Mouse (Mus musculus) liver, embryonic 12.5 days (tissue): ENCODE measurements at regions not wholly inside any gene's neighbourhood (a gene's known extent, or its start where the extent isn't known, plus 50 kb on each side); places are given as distances from the start of the nearest gene placed in this dataset.

Source experiments
- ATAC-seq: fragments of 200-750 bp; cut with Nextera tagmentation; 2 replicates; pipeline ENCODE4 v1.8.0; 2017; ENCODE audit warnings: moderate number of reproducible peaks, mild to moderate bottlenecking, moderate library complexity
- H3K27ac ChIP-seq: fragments of 300-500 bp; sonication (generic); 2 replicates; pipeline ENCODE4 v1.5.1; 2016; ENCODE audit warnings: mild to moderate bottlenecking
- H3K27me3 ChIP-seq: fragments of 300-500 bp; sonication (generic); replicated peaks from 2 replicates; pipeline ENCODE4 v1.6.1; 2016; ENCODE audit warnings: mild to moderate bottlenecking, moderate library complexity
- H3K36me3 ChIP-seq: fragments of 300-500 bp; sonication (generic); 2 replicates; pipeline ENCODE4 v1.6.1; 2016; ENCODE audit warnings: mild to moderate bottlenecking, moderate library complexity
- H3K4me1 ChIP-seq: fragments of 300-500 bp; sonication (generic); 2 replicates; pipeline ENCODE4 v1.6.1; 2016
- H3K4me2 ChIP-seq: fragments of 300-500 bp; sonication (generic); 2 replicates; pipeline ENCODE4 v1.6.1; 2016; ENCODE audit warnings: mild to moderate bottlenecking, moderate library complexity
- H3K4me3 ChIP-seq: fragments of 300-500 bp; sonication (generic); 2 replicates; pipeline ENCODE4 v1.5.1; 2016; ENCODE audit warnings: mild to moderate bottlenecking, moderate library complexity
- H3K9ac ChIP-seq: fragments of 300-500 bp; sonication (generic); 2 replicates; pipeline ENCODE4 v1.6.1; 2016; ENCODE audit warnings: mild to moderate bottlenecking, moderate library complexity
- H3K9me3 ChIP-seq: fragments of 300-500 bp; sonication (generic); replicated peaks from 2 replicates; pipeline ENCODE4 v1.6.1; 2016; ENCODE audit warnings: mild to moderate bottlenecking, moderate library complexity
- WGBS: fragments of 180-500 bp; shearing (Covaris S2); methylation state at CpG from one replicate; pipeline ENCODE4 v1.1.7; 2016; ENCODE audit not compliant: insufficient replicate concordance; 5-methylcytosine and 5-hydroxymethylcytosine counted together

DNA sequence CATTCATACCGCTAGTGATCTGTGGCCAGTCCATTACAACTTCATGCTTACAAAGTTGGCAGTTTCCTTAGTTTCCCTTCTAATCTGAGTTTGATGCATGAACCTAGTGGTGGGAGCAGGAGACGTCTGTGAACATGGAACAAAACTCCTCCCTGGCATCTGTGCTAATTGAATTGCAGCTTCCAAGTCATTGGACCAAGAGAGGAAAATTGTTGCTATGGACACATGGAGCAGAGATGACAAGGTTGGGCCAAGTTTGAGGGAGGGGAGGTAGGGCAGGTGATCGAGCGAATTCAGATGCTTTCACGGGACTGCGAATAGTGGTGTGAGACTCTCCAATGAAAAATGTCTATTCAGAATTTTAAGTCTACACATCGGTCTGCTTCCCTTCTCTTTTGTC lies 627.5 kb downstream of the Nr2f2 start:
- Histone ChIP-seq H3K9ac (no peak overlapping the region), H3K27me3 (no peaks in the 10 kb centered on the region), H3K27ac (no peak overlapping the region), H3K4me3 (no peak overlapping the region), H3K4me1 (no peaks in the 10 kb centered on the region), H3K36me3 (no peaks in the 10 kb centered on the region), H3K9me3 (no peaks in the 10 kb centered on the region), H3K4me2 (no peak overlapping the region)
- no peak for ATAC-seq
- 79% methylated on average over 7 of the region's 7 CpGs for WGBS

- no peaks in the 10 kb centered on the region for H3K36me3 ChIP-seq
- H3K4me2 ChIP-seq = no peak overlapping the region
- 77% methylated on average over 5 of the region's 5 CpGs for WGBS
- H3K4me1 ChIP-seq = no peaks in the 10 kb centered on the region
- no peak for ATAC-seq
- no peak overlapping the region for H3K9ac ChIP-seq
- no peak overlapping the region for H3K27ac ChIP-seq
- H3K4me3 ChIP-seq = no peak overlapping the region
- H3K27me3 ChIP-seq = no peaks in the 10 kb centered on the region
- no peaks in the 10 kb centered on the region for H3K9me3 ChIP-seq
Measured at GRCm38 (mm10) chr7:69715081-69715480, 651.5 kb downstream of the Nr2f2 start.

GRCm38 (mm10) chr7:69670211-69670610 lies 696.3 kb downstream of the Nr2f2 start:
- no peaks in the 10 kb centered on the region for H3K4me1 ChIP-seq
- H3K27me3 ChIP-seq = no peaks in the 10 kb centered on the region
- no peak for ATAC-seq
- no peaks in the 10 kb centered on the region for H3K9me3 ChIP-seq
- H3K27ac ChIP-seq = no peak overlapping the region
- H3K4me2 ChIP-seq = no peak overlapping the region
- H3K4me3 ChIP-seq = no peak overlapping the region
- H3K9ac ChIP-seq = no peak overlapping the region
- H3K36me3 ChIP-seq = no peaks in the 10 kb centered on the region
- WGBS = 36% methylated on average over 1 of the region's 1 CpGs

DNA sequence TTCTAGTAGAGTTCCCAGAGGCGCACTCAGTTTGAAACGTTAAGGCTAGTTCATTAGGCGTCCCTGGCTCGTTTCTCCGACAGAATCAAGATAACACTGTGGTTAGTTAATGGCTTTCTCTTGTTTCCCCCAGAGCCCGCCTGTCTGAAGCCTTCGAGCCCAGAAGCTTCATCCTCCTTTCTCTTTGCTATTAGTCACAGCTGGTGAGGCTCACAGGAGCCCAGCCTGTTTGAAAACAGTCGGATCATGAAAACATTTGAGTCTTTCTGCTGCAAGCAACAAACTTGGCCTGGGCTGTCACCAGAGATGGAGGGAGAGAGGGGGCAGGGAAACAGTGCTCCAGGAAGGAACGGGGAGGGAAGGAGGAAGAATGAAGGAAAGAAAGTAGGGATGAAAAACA lies 711.0 kb downstream of the Nr2f2 start:
- Histone ChIP-seq H3K4me2 (no peak overlapping the region), H3K9me3 (no peaks in the 10 kb centered on the region)

DNA sequence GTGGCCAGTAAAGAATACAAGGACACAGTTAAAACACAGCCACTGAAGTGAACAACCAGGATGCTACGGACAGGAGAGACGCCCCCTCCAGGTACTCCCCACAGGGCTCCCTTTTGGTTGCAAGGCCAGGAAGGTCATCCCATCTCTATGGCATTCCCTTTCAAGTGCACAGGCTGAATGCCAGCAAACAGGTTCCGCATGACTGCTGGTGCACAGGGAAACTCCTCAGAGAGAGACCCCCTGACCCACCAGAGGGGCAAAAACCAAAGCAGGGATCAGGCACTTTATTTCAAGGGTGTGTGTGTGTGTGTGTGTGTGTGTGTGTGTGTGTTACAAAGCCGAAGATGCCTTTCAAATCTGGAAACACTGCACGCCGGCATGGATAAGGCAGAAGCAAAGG lies 721.1 kb downstream of the Nr2f2 start:
- 64% methylated on average over 6 of the region's 6 CpGs for WGBS
- ATAC-seq = no peak

More for the DNA sequence above, 711.0 kb downstream of the Nr2f2 start:
- no peak for ATAC-seq
- Histone ChIP-seq H3K27ac (no peak overlapping the region), H3K4me3 (no peak overlapping the region), H3K36me3 (no peaks in the 10 kb centered on the region), H3K9ac (no peak overlapping the region), H3K4me1 (no peaks in the 10 kb centered on the region), H3K27me3 (no peaks in the 10 kb centered on the region)
- WGBS = 13% methylated on average over 9 of the region's 9 CpGs

GRCm38 (mm10) chr7:69641652-69642051 lies 724.9 kb downstream of the Nr2f2 start:
- Histone ChIP-seq H3K27ac (no peak overlapping the region), H3K4me3 (no peak overlapping the region), H3K9ac (no peak overlapping the region), H3K4me2 (no peak overlapping the region), H3K36me3 (no peaks in the 10 kb centered on the region), H3K9me3 (no peaks in the 10 kb centered on the region), H3K27me3 (no peaks in the 10 kb centered on the region), H3K4me1 (no peaks in the 10 kb centered on the region)
- 58% methylated on average over 9 of the region's 9 CpGs for WGBS
- no peak for ATAC-seq

More for the DNA sequence above, 721.1 kb downstream of the Nr2f2 start:
- Histone ChIP-seq H3K4me1 (no peaks in the 10 kb centered on the region), H3K4me3 (no peak overlapping the region), H3K9me3 (no peaks in the 10 kb centered on the region), H3K9ac (no peak overlapping the region), H3K4me2 (no peak overlapping the region), H3K36me3 (no peaks in the 10 kb centered on the region), H3K27me3 (no peaks in the 10 kb centered on the region), H3K27ac (no peak overlapping the region)

DNA sequence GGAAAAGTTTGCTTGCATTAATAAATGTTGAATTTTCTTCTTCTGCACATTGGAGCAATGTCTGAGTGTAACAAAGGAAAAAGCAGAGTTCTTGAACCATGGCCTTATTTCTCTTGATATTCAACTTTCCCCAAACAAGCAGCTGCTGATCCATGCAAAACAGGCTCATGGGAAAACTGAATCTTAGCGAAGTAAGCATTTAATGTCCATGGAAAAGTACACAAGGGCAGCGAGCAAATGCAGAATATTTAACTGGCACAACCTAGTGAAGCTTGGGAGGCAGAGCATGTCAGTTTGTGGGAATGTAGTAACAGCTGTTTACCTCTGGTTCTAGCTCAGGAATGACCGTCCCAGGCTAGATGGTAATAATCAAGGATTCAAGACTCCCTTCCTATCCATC lies 766.7 kb downstream of the Nr2f2 start:
- WGBS = 52% methylated on average over 3 of the region's 3 CpGs
- no peak overlapping the region for H3K27ac ChIP-seq
- no peak for ATAC-seq
- no peak overlapping the region for H3K4me2 ChIP-seq
- no peaks in the 10 kb centered on the region for H3K4me1 ChIP-seq
- H3K9ac ChIP-seq = no peak overlapping the region
- H3K27me3 ChIP-seq = no peaks in the 10 kb centered on the region
- no peaks in the 10 kb centered on the region for H3K9me3 ChIP-seq
- H3K36me3 ChIP-seq = no peaks in the 10 kb centered on the region
- H3K4me3 ChIP-seq = no peak overlapping the region

- no peaks in the 10 kb centered on the region for H3K36me3 ChIP-seq
- 34% methylated on average over 6 of the region's 6 CpGs for WGBS
- H3K27me3 ChIP-seq = no peaks in the 10 kb centered on the region
- H3K4me2 ChIP-seq = no peak overlapping the region
- no peak overlapping the region for H3K4me3 ChIP-seq
- H3K27ac ChIP-seq = no peak overlapping the region
- no peak overlapping the region for H3K9ac ChIP-seq
- H3K9me3 ChIP-seq = no peaks in the 10 kb centered on the region
- no peak for ATAC-seq
- no peaks in the 10 kb centered on the region for H3K4me1 ChIP-seq
Measured at GRCm38 (mm10) chr7:69585716-69586115, 780.8 kb downstream of the Nr2f2 start.

GRCm38 (mm10) chr7:69585131-69585530 lies 781.4 kb downstream of the Nr2f2 start:
- Histone ChIP-seq H3K27ac (no peak overlapping the region), H3K9ac (no peak overlapping the region), H3K4me1 (no peaks in the 10 kb centered on the region), H3K27me3 (no peaks in the 10 kb centered on the region), H3K4me3 (no peak overlapping the region), H3K4me2 (no peak overlapping the region), H3K36me3 (no peaks in the 10 kb centered on the region), H3K9me3 (no peaks in the 10 kb centered on the region)
- ATAC-seq = no peak
- 67% methylated on average over 4 of the region's 4 CpGs for WGBS

DNA sequence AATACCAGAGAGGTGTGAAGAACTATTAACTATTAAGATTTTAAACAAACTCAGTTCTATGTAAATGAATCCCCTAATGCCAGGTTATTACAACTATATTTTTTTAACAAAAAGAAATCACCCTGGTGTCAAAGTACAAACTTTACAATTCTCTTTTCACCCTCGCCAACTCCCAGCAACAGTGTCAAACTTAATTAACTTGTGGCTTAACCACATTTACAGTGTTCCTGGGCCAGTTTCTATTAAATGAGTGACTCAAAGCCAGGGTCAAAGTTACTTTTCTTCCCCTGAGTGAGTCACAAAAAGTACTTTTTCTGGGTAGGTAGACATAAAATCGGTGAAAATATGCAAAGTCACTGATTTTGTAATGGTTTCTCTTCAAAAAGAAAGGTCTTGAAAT lies 782.0 kb downstream of the Nr2f2 start:
- Histone ChIP-seq H3K4me3 (no peak overlapping the region), H3K36me3 (no peaks in the 10 kb centered on the region), H3K27me3 (no peaks in the 10 kb centered on the region), H3K9ac (no peak overlapping the region), H3K9me3 (no peaks in the 10 kb centered on the region), H3K4me2 (no peak overlapping the region), H3K27ac (no peak overlapping the region), H3K4me1 (no peaks in the 10 kb centered on the region)
- ATAC-seq = no peak
- WGBS = 76% methylated on average over 2 of the region's 2 CpGs

- Histone ChIP-seq H3K4me2 (no peak overlapping the region), H3K36me3 (no peaks in the 10 kb centered on the region), H3K27me3 (no peaks in the 10 kb centered on the region), H3K9ac (no peak overlapping the region), H3K4me1 (no peaks in the 10 kb centered on the region), H3K27ac (no peak overlapping the region), H3K9me3 (no peaks in the 10 kb centered on the region), H3K4me3 (no peak overlapping the region)
- 25% methylated on average over 1 of the region's 1 CpGs for WGBS
- no peak for ATAC-seq
Measured at GRCm38 (mm10) chr7:69583901-69584300, 782.6 kb downstream of the Nr2f2 start.

- Histone ChIP-seq H3K27ac (no peak overlapping the region), H3K36me3 (no peaks in the 10 kb centered on the region), H3K4me2 (no peak overlapping the region), H3K9ac (no peak overlapping the region), H3K9me3 (no peaks in the 10 kb centered on the region), H3K27me3 (no peaks in the 10 kb centered on the region), H3K4me3 (no peak overlapping the region), H3K4me1 (no peaks in the 10 kb centered on the region)
- no peak for ATAC-seq
- 84% methylated on average over 6 of the region's 6 CpGs for WGBS
Measured at GRCm38 (mm10) chr7:69581668-69582067, 784.9 kb downstream of the Nr2f2 start.

GRCm38 (mm10) chr7:69578958-69579810 lies 787.4 kb downstream of the Nr2f2 start:
- no peak overlapping the region for H3K4me3 ChIP-seq
- H3K4me2 ChIP-seq = no peak overlapping the region
- no peaks in the 10 kb centered on the region for H3K27me3 ChIP-seq
- no peak overlapping the region for H3K27ac ChIP-seq
- H3K9me3 ChIP-seq = no peaks in the 10 kb centered on the region
- ATAC-seq = no peak
- H3K9ac ChIP-seq = no peak overlapping the region
- WGBS = 57% methylated on average over 18 of the region's 18 CpGs
- no peaks in the 10 kb centered on the region for H3K4me1 ChIP-seq
- no peaks in the 10 kb centered on the region for H3K36me3 ChIP-seq
